In the genomic region with DNA sequence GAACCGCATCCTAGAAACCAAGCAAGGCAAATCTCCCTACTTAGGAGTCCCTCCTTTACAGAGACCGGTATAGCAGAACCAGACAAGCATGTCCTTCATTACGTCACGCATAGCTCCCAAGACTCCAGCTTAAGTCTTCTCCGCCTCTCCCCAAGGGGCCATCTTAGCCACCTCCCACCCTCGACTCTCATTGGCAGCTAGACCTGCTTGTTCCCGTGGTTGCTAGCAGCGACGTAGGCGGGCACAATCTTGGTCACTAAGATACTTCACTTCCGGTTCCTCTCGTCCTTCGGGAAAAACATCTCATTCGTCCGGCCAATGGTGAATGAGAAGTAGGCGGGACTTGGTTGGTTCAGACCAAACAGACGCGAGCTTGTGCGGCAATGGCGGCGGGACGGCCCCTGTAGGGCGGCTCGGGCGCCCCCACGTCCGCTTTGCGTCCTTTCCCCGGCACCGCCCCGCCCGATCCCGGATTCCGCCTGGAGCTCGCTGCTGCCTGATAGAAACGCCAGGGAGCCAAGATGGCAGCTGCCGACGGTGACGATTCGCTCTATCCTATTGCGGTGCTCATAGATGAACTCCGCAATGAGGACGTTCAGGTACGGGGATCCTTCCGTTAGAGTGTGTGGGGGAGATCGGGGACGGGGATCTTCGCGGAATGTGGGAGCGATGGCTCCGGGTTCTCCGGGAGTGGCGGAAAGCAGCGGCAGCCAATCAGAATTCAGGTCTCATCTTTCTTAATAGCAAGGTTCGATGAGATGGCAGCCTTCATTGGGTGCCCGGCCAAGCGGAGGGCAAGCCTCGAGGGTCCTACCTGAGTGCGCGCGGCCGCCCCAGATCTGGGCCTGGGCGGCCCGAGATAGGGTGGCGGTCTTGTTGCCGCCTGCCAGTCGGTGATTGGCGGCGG, we compare ENCODE assay signal across 8 mouse cellular contexts. TPM values are rescaled to one million over a fixed set of nuclear protein-coding genes. Genes with fewer than 3 reads are reported as not detected.
A peak's percentile ranks its signal among the peaks of the same experiment; 100 is the strongest.
DNase-seq lines count a peak whose midpoint lies in the region; ATAC-seq and TF ChIP-seq lines count a peak whose summit lies in the region.

A gene (plus strand): TSS at position 327 of the 907 bp plus-strand sequence.

- peak within 1 kb of the TSS; percentile 89 for H3K9ac ChIP-seq in hindbrain, embryonic 13.5 days

- 1% methylated on average over 69 of the region's 69 CpGs for WGBS in hindbrain, embryonic 13.5 days

- peaks cover 48% of the 10 kb centered on the region for H3K4me1 ChIP-seq in hindbrain, embryonic 13.5 days (replicated peaks)

- H3K4me3 ChIP-seq in hindbrain, embryonic 13.5 days = peak within 1 kb of the TSS; percentile 80

- no peaks in the 10 kb centered on the region for H3K27me3 ChIP-seq in Patski
- no peaks in the 10 kb centered on the region for H3K27me3 ChIP-seq in hindbrain, embryonic 13.5 days

- in situ Hi-C loops in Patski (cut with MboI; ENCODE audit: low pct_unique_long_range_greater_than_20kb) = no loop called here

- CTCF ChIA-PET in Patski (lab: Charles Lee) = no interaction called here

- POLR2A ChIA-PET in Patski (lab: Charles Lee) = interaction anchor here (0.6 to 1.7 kb wide), 3 partner anchors 9 to 70 kb away, joined by 3 to 4 read pairs (median 3); a partner anchor contains a TSS

- ATAC-seq in Patski = peak; percentile 98
- ATAC-seq in hindbrain, embryonic 13.5 days (ENCODE audit: low FRiP score) = peak; percentile 98

- no peaks in the 10 kb centered on the region for H3K9me3 ChIP-seq in hindbrain, embryonic 13.5 days

- H3K36me3 ChIP-seq in hindbrain, embryonic 13.5 days = no peaks in the 10 kb centered on the region

- peak within 1 kb of the TSS; percentile 66 for H3K4me2 ChIP-seq in hindbrain, embryonic 13.5 days

- H3K27ac ChIP-seq in hindbrain, embryonic 13.5 days = peak within 1 kb of the TSS; percentile 98

- TF ChIP-seq CTCF in Patski (IDR thresholded peaks at IDR 0.05) = no peak

- peak; percentile 98 for DNase-seq in Patski (ENCODE audit: low read depth, low spot score)
- DNase-seq in cerebellum, postnatal 14 days = peak; percentile 98 to 99
- DNase-seq in frontal cortex, postnatal 14 days (ENCODE audit: low spot score in 2 of 2) = peak; percentile 96 to 100
- DNase-seq in layer of hippocampus, postnatal 25 days (ENCODE audit: extremely low spot score in 1 of 2, low spot score in 1 of 2) = peak; percentile 94 to 98
- DNase-seq in lung, postnatal 25 days (ENCODE audit: low spot score) = peak; percentile 99
- peak; percentile 99 for DNase-seq in retina, embryonic 14.5 days (ENCODE audit: low spot score)
- peak; percentile 94 for DNase-seq in thymus, postnatal 4 days

RNA-seq across cellular contexts. Expression of the gene that starts here (rescaled TPM):
- 347 TPM for polyA plus RNA-seq in Patski (2021)
- polyA plus RNA-seq in hindbrain, embryonic 13.5 days (2015; fragmentation: Nextera tagmentation; extraction: Ambion mirVana) = 657 and 690 TPM in 2 replicates
- 100 to 1,000 TPM; 645 to 674 TPM for total RNA-seq in layer of hippocampus, postnatal 25 days (2021)

Comparison
In these comparisons a context has a peak if more than half of its experiments do, and no peak if none do; other contexts are left out.
1. Peak in every context shown above with its lines: DNase-seq, ATAC-seq, H3K4me3 ChIP-seq and H3K27ac ChIP-seq.